Mouse (Mus musculus) G1E (cell line): ENCODE measurements around the gene Fuca1. TPM values are rescaled to one million over a fixed set of nuclear protein-coding genes. Genes with fewer than 3 reads are reported as not detected.

Source experiments
- ATAC-seq: 2 replicates; pipeline ENCODE4 v1.8.0; 2016; ENCODE audit warnings: mild to moderate bottlenecking; ENCODE audit not compliant: insufficient number of reproducible peaks, poor library complexity, low FRiP score, severe bottlenecking; ENCODE audit errors: extremely low read depth
- DNase-seq: peaks from one replicate; pipeline ENCODE4 v3.0.0; 2012; ENCODE audit warnings: low spot score
- H3K27me3 ChIP-seq: 2 replicates; pipeline ENCODE4 v1.6.1; 2012; ENCODE audit warnings: mild to moderate bottlenecking, low read length, inconsistent platforms; ENCODE audit not compliant: insufficient read depth
- H3K36me3 ChIP-seq: replicated peaks from 2 replicates; pipeline ENCODE3; 2012; ENCODE audit warnings: mild to moderate bottlenecking, inconsistent platforms
- H3K4me1 ChIP-seq: 2 replicates; pipeline ENCODE4 v1.6.1; 2012; ENCODE audit warnings: low read depth, low read length, inconsistent platforms, mixed read lengths; ENCODE audit not compliant: insufficient read depth
- H3K4me3 ChIP-seq: 2 replicates; pipeline ENCODE4 v1.5.1; 2012; ENCODE audit warnings: low read depth, mild to moderate bottlenecking, inconsistent platforms, low read length, moderate library complexity, mixed read lengths
- H3K9me3 ChIP-seq: replicated peaks from 2 replicates; pipeline ENCODE4 v1.6.1; 2012; ENCODE audit warnings: inconsistent platforms
- CTCF ChIP-seq: IDR thresholded peaks from 2 replicates; pipeline ENCODE4 v1.5.1; 2012; ENCODE audit warnings: low read depth, low read length, inconsistent platforms, mixed read lengths
- GATA1 ChIP-seq: IDR thresholded peaks from 2 replicates; pipeline ENCODE4 v1.6.1; 2012; ENCODE audit warnings: borderline replicate concordance, low read length, inconsistent platforms, mixed read lengths
- GATA2 ChIP-seq: IDR thresholded peaks from 2 replicates; pipeline ENCODE4 v1.6.1; 2012; ENCODE audit warnings: low read depth, low read length, inconsistent platforms, borderline replicate concordance
- POLR2AphosphoS5 ChIP-seq: IDR thresholded peaks from 2 replicates; pipeline ENCODE4 v1.6.1; 2012; ENCODE audit warnings: low read depth, low read length, inconsistent platforms; ENCODE audit not compliant: insufficient replicate concordance
- TAL1 ChIP-seq: conservative IDR thresholded peaks from 2 replicates; pipeline ENCODE4 v1.6.1; 2012; ENCODE audit warnings: low read depth, low read length, inconsistent platforms, mixed read lengths
- polyA plus RNA-seq: library from polyadenylated mRNA; stranded (reverse); fragments of >175 nt; gene quantifications from 2 replicates; pipeline ENCODE4 v1.2.3, GENCODE M21; 2012
- total RNA-seq, 2 experiments: library from RNA; stranded (forward) in 1 of 2; stranded (reverse) in 1 of 2; fragments of 200-1000 nt in 1 of 2; fragments of >200 nt in 1 of 2; fragmentation: Nextera tagmentation in 1 of 2; gene quantifications; 2 replicates each; pipeline ENCODE4 v1.2.3; 2014 to 2017

The Fuca1 gene
- total and polyA plus RNA-seq, 3 experiments: 13.9 to 149 (median 66.2) TPM

DNA sequence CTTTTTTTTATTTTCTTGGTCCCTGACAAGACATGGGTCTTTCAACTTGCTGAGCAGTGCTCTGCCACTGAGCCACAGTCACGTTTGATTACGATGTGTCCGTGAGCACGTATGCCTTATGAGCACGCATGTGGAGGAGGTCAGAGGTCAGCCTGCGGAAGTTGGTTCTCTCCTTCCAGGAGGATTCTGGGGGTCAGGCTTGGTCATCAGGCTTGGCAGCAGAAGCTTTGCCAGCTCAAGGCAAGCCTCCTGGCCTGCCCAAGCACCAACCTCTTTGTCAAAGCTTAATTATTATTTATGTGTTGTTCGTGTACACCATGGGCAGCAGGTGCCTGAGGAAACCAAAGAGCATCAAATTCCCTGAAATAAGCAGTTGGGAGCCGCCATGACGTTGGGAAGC is 7.8 kb downstream of the Fuca1 start:
- DNase-seq (no peak), ATAC-seq (no peak)
- Histone ChIP-seq H3K4me3 (no peak overlapping the region), H3K4me1 (0 out of 2 replicates have a peak, but pooled peaks cover 4% of the 10 kb centered on the region), H3K36me3 (peaks cover 96% of the 10 kb centered on the region), H3K9me3 (no peaks in the 10 kb centered on the region), H3K27me3 (no peaks in the 10 kb centered on the region)
- no peak for TF ChIP-seq GATA1
- no peak for TF ChIP-seq TAL1
- no peak for TF ChIP-seq POLR2AphosphoS5
- TF ChIP-seq GATA2: no peak
- TF ChIP-seq CTCF: no peak

DNA sequence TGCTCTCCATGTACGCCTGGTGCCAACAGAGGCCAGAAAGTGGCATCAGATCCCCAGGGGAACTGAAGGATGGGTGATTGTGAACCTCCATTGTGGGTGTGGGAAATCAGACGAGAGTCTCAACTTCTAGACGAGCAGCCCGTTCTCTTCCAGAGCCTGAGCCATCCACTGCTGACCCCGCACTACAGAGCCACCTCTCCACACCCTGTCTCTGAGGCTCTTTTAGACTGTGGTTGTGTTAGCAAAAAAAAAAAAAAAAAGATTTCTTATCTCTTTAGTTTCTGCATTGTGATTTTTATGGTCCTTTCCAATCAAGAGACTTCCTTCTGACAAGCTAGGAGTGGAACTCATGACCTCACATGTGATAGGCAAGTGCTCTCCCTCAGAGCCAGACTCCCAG is 8.9 kb downstream of the Fuca1 start:
- H3K36me3 ChIP-seq: peaks cover 96% of the 10 kb centered on the region
- DNase-seq: no peak
- H3K4me3 ChIP-seq: no peak overlapping the region
- H3K27me3 ChIP-seq: no peaks in the 10 kb centered on the region
- H3K9me3 ChIP-seq: no peaks in the 10 kb centered on the region
- ATAC-seq: no peak
- H3K4me1 ChIP-seq: peaks cover 7% of the 10 kb centered on the region; the same call in 1 of the 2 replicates
- TF ChIP-seq GATA2 (no peak), GATA1 (no peak), TAL1 (no peak), CTCF (no peak), POLR2AphosphoS5 (no peak)

DNA sequence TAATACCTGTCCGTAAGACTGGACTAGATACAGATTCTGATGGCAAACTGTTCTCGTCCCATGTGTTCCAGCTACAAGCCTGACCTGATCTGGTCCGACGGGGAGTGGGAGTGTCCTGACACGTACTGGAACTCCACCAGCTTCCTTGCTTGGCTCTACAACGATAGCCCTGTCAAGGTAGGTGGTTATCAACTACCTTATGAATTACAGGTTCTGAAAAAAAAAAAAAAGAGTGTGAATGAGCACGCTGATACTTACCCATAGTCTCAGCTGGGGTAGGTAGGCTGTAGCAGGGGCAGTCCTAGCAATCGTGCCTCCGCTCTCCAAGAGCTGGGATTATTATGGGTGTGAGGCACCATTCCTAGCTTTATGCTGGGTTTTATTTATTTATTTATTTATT is 9.3 kb downstream of the Fuca1 start:
- H3K4me3 ChIP-seq: no peak overlapping the region
- ATAC-seq (no peak), DNase-seq (no peak)
- H3K36me3 ChIP-seq: peaks cover 96% of the 10 kb centered on the region
- H3K4me1 ChIP-seq: peaks cover 10% of the 10 kb centered on the region
- TF ChIP-seq TAL1 (no peak), CTCF (no peak), GATA1 (no peak), POLR2AphosphoS5 (no peak), GATA2 (no peak)
- H3K27me3 ChIP-seq: no peaks in the 10 kb centered on the region
- H3K9me3 ChIP-seq: no peaks in the 10 kb centered on the region

DNA sequence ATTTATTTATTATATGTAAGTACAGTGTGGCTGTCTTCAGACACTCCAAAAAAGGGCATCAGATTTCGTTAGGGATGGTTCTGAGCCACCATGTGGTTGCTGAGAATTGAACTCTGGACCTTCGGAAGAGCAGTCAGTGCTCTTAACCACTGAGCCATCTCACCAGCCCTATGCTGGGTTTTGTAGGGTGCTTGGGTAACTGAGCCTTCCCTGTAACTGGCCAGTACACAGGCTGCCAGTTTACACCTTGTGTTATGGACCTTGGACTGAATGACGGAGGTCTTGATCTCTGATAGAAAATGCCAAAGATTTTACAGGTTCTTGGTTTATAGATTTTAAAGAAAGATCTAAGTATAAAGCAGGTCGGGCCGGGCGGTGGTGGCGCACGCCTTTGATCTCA is 9.7 kb downstream of the Fuca1 start:
- Histone ChIP-seq H3K27me3 (no peaks in the 10 kb centered on the region), H3K36me3 (peaks cover 95% of the 10 kb centered on the region), H3K4me3 (no peak overlapping the region), H3K4me1 (peaks cover 13% of the 10 kb centered on the region), H3K9me3 (no peaks in the 10 kb centered on the region)
- DNase-seq: no peak
- no peak for ATAC-seq
- TF ChIP-seq CTCF (no peak), POLR2AphosphoS5 (no peak), GATA1 (no peak), GATA2 (no peak), TAL1 (no peak)

DNA sequence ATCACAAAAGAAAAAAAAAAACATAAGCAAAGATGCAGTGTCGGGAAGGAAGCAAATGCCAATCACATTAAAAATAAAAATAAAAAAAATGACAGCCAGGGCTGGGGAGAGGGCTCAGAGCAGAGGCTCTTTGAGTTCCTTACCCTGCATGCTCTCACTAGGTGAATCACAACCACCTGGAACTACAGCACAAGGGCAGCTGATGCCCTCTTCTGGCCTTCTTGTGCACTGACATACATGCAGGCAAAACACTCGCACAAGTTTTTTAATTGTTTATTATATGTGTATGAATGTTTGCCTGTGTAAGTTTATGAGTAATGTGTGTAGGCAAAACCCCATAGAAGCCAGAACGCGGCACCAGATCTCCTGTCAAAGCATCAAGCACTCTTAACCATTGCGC is 11.3 kb downstream of the Fuca1 start:
- H3K4me1 ChIP-seq: peaks cover 13% of the 10 kb centered on the region
- no peak overlapping the region for H3K4me3 ChIP-seq
- no peaks in the 10 kb centered on the region for H3K9me3 ChIP-seq
- no peaks in the 10 kb centered on the region for H3K27me3 ChIP-seq
- H3K36me3 ChIP-seq: peaks cover 95% of the 10 kb centered on the region
- DNase-seq (no peak), ATAC-seq (no peak)
- TF ChIP-seq CTCF: no peak
- no peak for TF ChIP-seq GATA2
- no peak for TF ChIP-seq POLR2AphosphoS5
- TF ChIP-seq TAL1: no peak
- no peak for TF ChIP-seq GATA1

DNA sequence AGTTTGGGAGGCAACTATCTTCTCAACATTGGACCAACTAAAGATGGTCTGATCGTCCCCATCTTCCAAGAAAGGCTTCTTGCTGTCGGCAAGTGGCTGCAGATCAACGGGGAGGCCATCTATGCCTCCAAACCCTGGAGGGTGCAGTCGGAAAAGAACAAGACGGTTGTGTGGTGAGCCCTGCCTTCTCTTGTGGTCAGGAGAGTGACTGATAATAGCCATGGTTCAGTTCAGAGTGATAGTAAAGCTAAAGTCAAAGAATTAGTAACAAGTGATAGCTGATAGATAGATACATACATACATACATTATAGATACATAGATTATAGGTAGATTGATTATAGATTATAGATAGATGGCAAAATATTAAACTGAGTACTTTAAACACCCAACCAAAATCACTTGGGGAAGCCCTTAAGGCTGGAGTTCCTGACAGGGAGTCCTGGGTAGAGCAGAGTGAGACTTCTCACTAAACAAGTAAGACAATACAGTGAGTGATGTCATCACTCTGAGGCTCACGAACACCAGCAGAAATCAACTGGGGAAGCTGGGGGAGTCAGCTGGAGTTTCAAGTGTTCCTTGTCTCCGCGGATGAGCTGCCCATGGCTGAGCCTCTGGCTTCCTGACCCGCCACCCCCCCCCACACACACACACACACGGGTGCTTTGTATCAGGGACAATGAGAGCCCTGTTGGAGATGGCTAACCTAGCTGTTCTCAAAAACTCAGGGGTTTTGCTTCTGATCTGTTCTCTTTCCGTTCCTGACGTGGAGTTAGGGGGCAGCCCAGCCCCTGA is 14.4 kb downstream of the Fuca1 start:
- H3K4me1 ChIP-seq: peaks cover 20% of the 10 kb centered on the region
- no peak overlapping the region; the same call in 1 of the 2 replicates for H3K4me3 ChIP-seq
- DNase-seq: no peak
- no peaks in the 10 kb centered on the region for H3K9me3 ChIP-seq
- H3K27me3 ChIP-seq: no peaks in the 10 kb centered on the region
- no peak for ATAC-seq
- no peak for TF ChIP-seq GATA1
- no peak for TF ChIP-seq TAL1
- TF ChIP-seq POLR2AphosphoS5: no peak
- TF ChIP-seq GATA2: no peak
- TF ChIP-seq CTCF: no peak
- H3K36me3 ChIP-seq: peaks cover 95% of the 10 kb centered on the region
